Mouse (Mus musculus) right cerebral cortex, postnatal 25 days (tissue): ENCODE results near the gene Olfr1477.
"Not testable (repeated sequence)": the region's sequence is repeated elsewhere in the genome, so short reads cannot be mapped to it uniquely, and the experiment has no call there.

ENCODE experiments used
- DNase-seq: peaks from one replicate; pipeline ENCODE4 v3.0.0; 2022

Olfr1477 gene

GRCm38 (mm10) chr19:13500246-13500645 is at the start of gene Olfr1477:
Gene Olfr1477 (plus strand): TSS chr19:13500546.
- DNase-seq, result no peak

- DNase-seq, result no peak
Measured at GRCm38 (mm10) chr19:13455986-13456385, 44.4 kb upstream of the Olfr1477 start, which contains the start of gene Olfr1472. Gene Olfr1472 (minus strand): TSS chr19:13456086.

- not testable (repeated sequence) for DNase-seq
Measured at GRCm38 (mm10) chr19:13469265-13469664, 31.1 kb upstream of the Olfr1477 start, which contains the start of gene Olfr1474. Gene Olfr1474 (plus strand): TSS chr19:13469565.

- no peak for DNase-seq
Measured at GRCm38 (mm10) chr19:13480096-13480495, 20.2 kb upstream of the Olfr1477 start, which contains the start of gene Olfr1475. Gene Olfr1475 (minus strand): TSS chr19:13480196.

GRCm38 (mm10) chr19:13527613-13528012 is 27.3 kb downstream of the Olfr1477 start, which contains the start of gene Olfr1480:
Gene Olfr1480 (plus strand): TSS chr19:13527913.
- no peak for DNase-seq
